Mouse (Mus musculus) monocyte, adult 5-6 weeks (primary cell): ENCODE results near the gene Shld1. TPM values are rescaled to one million over a fixed set of nuclear protein-coding genes. Genes with fewer than 3 reads are reported as not detected.

ENCODE experiments used
- ATAC-seq: fragments of 153-309, 156-312 bp; replicated peaks from 2 replicates; pipeline ENCODE4 v1.8.0; 2017; ENCODE audit warnings: mild to moderate bottlenecking; ENCODE audit not compliant: low TSS enrichment, insufficient number of reproducible peaks, severe bottlenecking, poor library complexity, low FRiP score
- total RNA-seq: library from RNA; stranded (forward); fragments of 200-1000, 200-491, 200-594 nt; gene quantifications from 3 replicates; pipeline ENCODE4 v1.2.3, GENCODE M21; 2017

Shld1 gene
- total RNA-seq, 1 experiment from 2014 or later: 21.8 TPM

- no peak for ATAC-seq
These were observed 66.4 kb downstream of the Shld1 start for GRCm38 (mm10) chr2:132753137-132753536.

- ATAC-seq: no peak
These were observed 71.2 kb downstream of the Shld1 start for GRCm38 (mm10) chr2:132757911-132758310.

DNA sequence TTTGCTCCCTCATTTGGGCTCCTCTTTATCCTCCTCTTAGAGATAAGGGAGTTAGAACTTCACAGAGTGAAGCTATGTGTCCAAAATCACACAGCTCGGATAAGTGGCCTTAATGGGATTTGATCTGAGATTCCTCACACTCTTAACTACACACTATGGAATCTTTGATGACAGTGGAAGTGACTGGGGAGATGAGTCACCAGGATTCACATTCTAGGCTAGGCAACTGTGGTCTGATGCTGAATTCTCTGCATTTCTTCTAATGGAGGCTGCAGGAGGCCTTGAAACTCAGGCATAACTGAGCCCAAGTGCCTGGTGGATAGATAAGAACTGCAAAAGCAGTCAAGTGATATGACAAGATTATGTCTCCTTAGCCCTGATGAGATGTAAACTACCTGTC lies 84.1 kb downstream of the Shld1 start:
- no peak for ATAC-seq

- no peak for ATAC-seq
These were observed 94.2 kb downstream of the Shld1 start, which contains the start of gene Chgb for GRCm38 (mm10) chr2:132780978-132781377. Gene Chgb, plus strand, starts transcription at chr2:132781278.

DNA sequence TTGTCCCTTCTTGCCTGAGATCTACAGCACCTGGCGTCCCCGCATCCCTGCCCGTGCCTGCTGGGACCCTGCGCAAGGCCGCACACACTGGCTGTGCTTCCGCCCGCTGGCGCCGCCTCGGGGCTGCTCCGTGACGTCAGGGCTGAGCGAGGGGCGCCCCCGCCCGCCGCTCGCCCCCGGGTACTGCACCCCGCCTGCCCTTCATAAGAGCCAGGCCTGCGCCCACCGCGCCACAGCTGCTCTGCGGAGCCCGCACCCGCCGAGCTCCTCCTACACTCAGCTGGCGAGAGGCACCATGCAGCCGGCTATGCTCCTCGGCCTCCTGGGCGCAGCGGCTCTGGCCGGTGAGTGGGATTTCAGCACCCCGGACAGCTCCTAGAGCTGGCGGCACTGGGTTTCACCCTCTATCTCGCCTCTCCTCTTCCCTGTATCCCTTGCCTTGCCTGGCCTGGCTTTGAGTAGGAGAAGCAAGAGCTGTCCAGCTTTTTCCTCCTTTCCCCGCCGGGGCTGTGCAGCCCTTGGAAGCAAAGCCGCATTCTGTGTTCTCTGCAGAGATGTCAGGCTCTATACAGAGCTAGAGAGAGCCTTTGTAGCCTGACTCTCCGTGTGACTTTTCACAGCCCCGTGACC lies 94.8 kb downstream of the Shld1 start:
- no peak for ATAC-seq

- ATAC-seq: no peak
These were observed 97.3 kb downstream of the Shld1 start for GRCm38 (mm10) chr2:132784039-132784438.

GRCm38 (mm10) chr2:132793441-132794203 lies 106.9 kb downstream of the Shld1 start:
- ATAC-seq: no peak

DNA sequence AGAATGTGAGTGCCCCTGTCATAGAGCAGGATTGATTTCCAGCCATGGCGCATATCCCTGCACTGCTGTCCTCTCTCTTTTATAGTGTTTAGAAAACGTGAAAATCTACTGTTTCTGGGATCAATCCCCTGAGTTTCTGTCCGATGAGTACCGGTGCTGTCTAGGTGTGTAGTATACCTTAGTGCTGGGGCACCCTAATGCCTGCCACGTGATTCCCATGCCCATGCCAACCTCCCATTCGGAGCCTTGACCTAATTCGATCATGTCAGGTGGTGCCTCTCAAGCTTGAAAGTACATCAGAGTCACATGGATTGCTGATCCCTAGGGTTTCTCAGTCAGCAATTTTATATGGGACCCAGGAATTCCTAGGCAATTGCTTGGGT lies 107.5 kb downstream of the Shld1 start:
- ATAC-seq: no peak

Other genes starting within 250 kb of the Shld1 start
- 230 to 311 TPM (median 284 TPM) in 3 replicates for gene Gpcpd1, start 99.2 kb upstream of the Shld1 start, total RNA-seq
- gene Chgb, start 94.3 kb downstream of the Shld1 start, total RNA-seq: not detected in 3 replicates
- gene Trmt6, start 129.1 kb downstream of the Shld1 start, total RNA-seq: 19.3 to 34.4 TPM (median 30.2 TPM) in 3 replicates
- 0.86 to 4.1 TPM (median 1.8 TPM) in 3 replicates for gene Mcm8, start 129.2 kb downstream of the Shld1 start, total RNA-seq
- gene Crls1, start 159.7 kb downstream of the Shld1 start, total RNA-seq: 11.0 to 15.4 TPM (median 11.7 TPM) in 3 replicates
- gene Lrrn4, start 194.0 kb downstream of the Shld1 start, total RNA-seq: not detected in 3 replicates